Mouse (Mus musculus) granulocyte monocyte progenitor cell, adult 5-6 weeks (primary cell): ENCODE results near the gene Mrps18c. TPM values are rescaled to one million over a fixed set of nuclear protein-coding genes. Genes with fewer than 3 reads are reported as not detected.

ENCODE experiments used
- ATAC-seq: replicated peaks from 2 replicates; pipeline ENCODE4 v1.8.0; 2016; ENCODE audit warnings: mild to moderate bottlenecking, moderate TSS enrichment, inconsistent platforms; ENCODE audit not compliant: poor library complexity, severe bottlenecking
- total RNA-seq, 2 experiments: library from RNA; stranded (forward) in 1 of 2; stranded (reverse) in 1 of 2; fragments of 200-712, 200-1000 nt in 1 of 2; fragments of >200 nt in 1 of 2; fragmentation: Nextera tagmentation in 1 of 2; gene quantifications; 2 replicates each; pipeline ENCODE4 v1.2.3; 2014 to 2017

The Mrps18c gene
- total RNA-seq, 2 experiments from 2014 or later: 132 to 205 TPM

- ATAC-seq: no peak
Measured at GRCm38 (mm10) chr5:100822826-100823225, 24.4 kb downstream of the Mrps18c start.

GRCm38 (mm10) chr5:100825975-100826374 is 27.5 kb downstream of the Mrps18c start:
- ATAC-seq: no peak

GRCm38 (mm10) chr5:100826531-100826930 is 28.1 kb downstream of the Mrps18c start:
- ATAC-seq: no peak

GRCm38 (mm10) chr5:100828701-100829100 is 30.3 kb downstream of the Mrps18c start:
- ATAC-seq: no peak

GRCm38 (mm10) chr5:100832680-100833079 is 34.3 kb downstream of the Mrps18c start:
- no peak for ATAC-seq

- ATAC-seq: no peak
Measured at GRCm38 (mm10) chr5:100833841-100834240, 35.4 kb downstream of the Mrps18c start.

- ATAC-seq: no peak
Measured at GRCm38 (mm10) chr5:100835862-100836538, 37.6 kb downstream of the Mrps18c start.

GRCm38 (mm10) chr5:100837907-100838306 is 39.5 kb downstream of the Mrps18c start:
- ATAC-seq: no peak

GRCm38 (mm10) chr5:100844485-100844884 is 46.1 kb downstream of the Mrps18c start:
- ATAC-seq: no peak

- no peak for ATAC-seq
Measured at GRCm38 (mm10) chr5:100845485-100845847, 47.0 kb downstream of the Mrps18c start, which contains the start of gene Gpat3. TSS of gene Gpat3 (plus strand) at chr5:100845713.

- peak; percentile 93 for ATAC-seq
Measured at GRCm38 (mm10) chr5:100845848-100846598, 47.6 kb downstream of the Mrps18c start.

- no peak for ATAC-seq
Measured at GRCm38 (mm10) chr5:100846599-100846920, 48.1 kb downstream of the Mrps18c start.

GRCm38 (mm10) chr5:100847143-100847542 is 48.7 kb downstream of the Mrps18c start:
- ATAC-seq: no peak

- ATAC-seq: no peak
Measured at GRCm38 (mm10) chr5:100853963-100854362, 55.5 kb downstream of the Mrps18c start.

Other genes with a start within 250 kb of the Mrps18c start
- gene Plac8, start 226.4 kb upstream of the Mrps18c start, total RNA-seq (2014; fragmentation: Nextera tagmentation): 5,016 and 5,973 TPM in 2 replicates
- gene Plac8, start 226.4 kb upstream of the Mrps18c start, total RNA-seq (2017): 4,049 and 4,633 TPM in 2 replicates
- 59.5 and 65.8 TPM in 2 replicates for gene Coq2, start 123.5 kb upstream of the Mrps18c start, total RNA-seq (2014; fragmentation: Nextera tagmentation)
- 41.8 and 47.5 TPM in 2 replicates for gene Coq2, start 123.5 kb upstream of the Mrps18c start, total RNA-seq (2017)
- 23.0 and 26.6 TPM in 2 replicates for gene Hpse, start 78.9 kb upstream of the Mrps18c start, total RNA-seq (2014; fragmentation: Nextera tagmentation)
- gene Hpse, start 78.9 kb upstream of the Mrps18c start, total RNA-seq (2017): 27.7 and 30.3 TPM in 2 replicates
- gene Helq, start within 50 bp of the Mrps18c start, total RNA-seq (2014; fragmentation: Nextera tagmentation): 19.6 and 35.1 TPM in 2 replicates
- 15.0 and 30.6 TPM in 2 replicates for gene Helq, start within 50 bp of the Mrps18c start, total RNA-seq (2017)
- 30.5 and 39.9 TPM in 2 replicates for gene Abraxas1, start 22.3 kb downstream of the Mrps18c start, total RNA-seq (2014; fragmentation: Nextera tagmentation)
- 28.8 and 33.0 TPM in 2 replicates for gene Abraxas1, start 22.3 kb downstream of the Mrps18c start, total RNA-seq (2017)
- 0.38 TPM in 1 of 2 replicates, not detected in the other for gene Gpat3, start 47.1 kb downstream of the Mrps18c start, total RNA-seq (2014; fragmentation: Nextera tagmentation)
- not detected in 2 replicates for gene Gpat3, start 47.1 kb downstream of the Mrps18c start, total RNA-seq (2017)